Mouse (Mus musculus): ENCODE measurements around the gene Nox4. TPM values are rescaled to one million over a fixed set of nuclear protein-coding genes. Genes with fewer than 3 reads are reported as not detected.
A peak's percentile ranks its signal among the peaks of the same experiment; 100 is the strongest.

The Nox4 gene
- total RNA-seq (2021): 1 to 10 TPM in 1 of 2 experiments, under 1 TPM in 1; 0.86 to 1.7 TPM
- long read RNA-seq, experiment 1: 0 reads
- long read RNA-seq, experiment 2: 0 reads

DNA sequence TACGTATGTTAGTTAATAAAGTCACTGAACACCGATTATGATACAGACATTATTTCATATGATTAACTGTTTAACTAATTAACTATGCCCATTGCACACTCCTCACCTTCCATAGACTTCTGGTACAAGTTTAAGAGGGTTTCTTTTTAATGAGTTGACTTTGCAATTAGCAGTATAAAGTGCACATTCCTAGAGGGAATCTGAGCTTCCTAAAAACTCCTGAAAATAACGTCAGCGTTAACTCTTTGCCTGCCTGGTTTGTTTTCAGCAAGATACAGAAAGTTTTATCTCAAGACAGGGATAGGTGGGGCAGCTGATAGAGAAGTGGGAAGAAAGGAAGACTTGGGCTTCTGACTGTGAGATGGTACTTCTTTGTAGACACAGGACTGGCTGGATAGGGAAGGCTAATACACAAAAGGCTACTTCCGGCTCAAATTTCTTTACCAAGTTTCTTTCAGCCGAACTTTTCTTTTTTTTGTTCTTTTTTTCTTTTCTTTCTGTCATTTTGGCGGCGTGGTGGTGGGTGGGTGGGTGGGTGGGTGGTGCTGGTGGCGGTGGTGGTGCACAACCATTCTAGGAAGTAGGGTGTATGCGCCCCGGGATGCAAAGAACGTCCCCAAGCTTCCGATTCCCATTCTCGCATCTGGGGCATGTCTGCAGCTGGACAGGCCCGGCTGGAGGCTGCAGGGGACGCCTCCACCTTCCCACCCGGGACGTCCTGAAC lies at the start of gene Nox4:
Nox4 (plus strand) TSS at position 241 of the 724 bp plus-strand sequence.
- no peak for DNase-seq (ENCODE audit: low spot score in 2 of 2)

DNA sequence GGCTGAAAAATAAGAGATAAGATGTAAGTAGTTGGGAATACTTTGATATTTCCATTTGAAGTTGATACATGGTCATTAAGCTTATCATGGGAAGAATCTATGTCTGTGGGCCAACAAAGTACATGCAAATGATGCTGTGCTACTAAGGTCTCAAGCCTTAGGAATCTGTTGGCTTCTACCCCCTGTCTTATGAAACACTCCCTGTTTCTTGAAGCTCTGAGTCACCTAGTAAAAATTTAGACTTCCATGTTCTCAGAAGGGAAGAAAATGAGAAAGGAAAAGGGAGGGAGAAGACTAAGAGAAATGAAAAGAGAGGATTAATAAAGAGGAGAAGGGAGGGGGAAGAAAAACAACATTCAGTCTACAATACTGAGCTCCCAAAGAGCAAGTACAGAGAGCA lies 41.1 kb upstream of the Nox4 start:
- DNase-seq (ENCODE audit: low spot score in 2 of 2): no peak

DNA sequence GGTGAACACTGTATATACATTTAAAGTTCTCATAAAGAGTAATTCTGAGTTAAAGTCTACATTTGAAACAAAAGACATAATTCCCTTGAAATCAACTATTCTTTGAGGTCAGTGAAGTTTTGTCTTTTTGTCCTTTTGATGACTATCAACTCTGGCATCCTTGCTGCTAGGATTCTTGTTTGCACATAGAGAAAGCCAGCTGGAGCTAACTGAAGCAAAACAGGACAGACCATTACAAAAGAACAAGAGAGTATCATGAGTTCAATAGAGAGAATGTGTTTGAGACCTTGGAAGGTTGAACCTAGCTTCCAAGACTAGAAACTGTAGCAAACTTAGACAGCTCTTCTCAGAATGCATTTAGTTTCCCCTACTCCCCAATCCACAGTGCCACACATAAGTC lies 24.2 kb upstream of the Nox4 start:
- DNase-seq (ENCODE audit: low spot score in 2 of 2): no peak

DNA sequence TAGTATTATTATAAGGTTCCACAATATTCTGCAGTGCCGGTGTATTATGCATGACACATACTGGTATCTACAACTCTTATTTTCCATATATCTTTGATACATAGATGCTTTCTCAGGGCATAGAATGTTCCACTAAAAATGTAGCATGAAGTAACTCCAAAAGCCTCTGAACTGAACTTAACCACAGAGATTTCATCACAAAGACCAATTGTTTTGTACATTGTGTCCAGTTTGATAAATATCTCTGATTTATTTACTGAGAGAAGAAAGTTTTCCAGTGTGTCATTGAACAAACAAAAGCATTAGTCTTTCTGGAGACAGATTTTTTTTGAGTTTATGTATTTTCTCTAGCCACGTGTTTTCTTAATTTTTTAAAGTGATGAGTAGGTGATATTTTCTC lies 23.1 kb upstream of the Nox4 start:
- no peak for DNase-seq (ENCODE audit: low spot score in 2 of 2)

DNA sequence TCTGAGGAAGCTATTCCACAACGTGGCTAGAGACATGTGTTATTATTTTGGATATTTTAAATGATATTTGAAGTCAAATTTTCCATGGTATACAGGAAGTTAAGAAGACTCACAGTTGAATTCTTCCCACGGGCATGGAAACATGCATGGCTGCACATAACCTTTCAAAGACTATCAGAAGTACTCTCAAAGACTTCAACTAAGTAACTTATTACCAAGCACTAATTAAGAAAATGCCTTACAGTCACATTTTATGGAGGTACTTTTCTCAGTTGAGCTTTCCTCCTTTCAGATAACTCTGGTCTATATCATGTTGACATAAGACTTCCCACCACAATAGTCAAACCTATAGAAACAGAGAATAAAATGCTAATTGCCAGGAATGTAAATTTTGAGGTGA lies 20.3 kb upstream of the Nox4 start:
- no peak for DNase-seq (ENCODE audit: low spot score in 2 of 2)

DNA sequence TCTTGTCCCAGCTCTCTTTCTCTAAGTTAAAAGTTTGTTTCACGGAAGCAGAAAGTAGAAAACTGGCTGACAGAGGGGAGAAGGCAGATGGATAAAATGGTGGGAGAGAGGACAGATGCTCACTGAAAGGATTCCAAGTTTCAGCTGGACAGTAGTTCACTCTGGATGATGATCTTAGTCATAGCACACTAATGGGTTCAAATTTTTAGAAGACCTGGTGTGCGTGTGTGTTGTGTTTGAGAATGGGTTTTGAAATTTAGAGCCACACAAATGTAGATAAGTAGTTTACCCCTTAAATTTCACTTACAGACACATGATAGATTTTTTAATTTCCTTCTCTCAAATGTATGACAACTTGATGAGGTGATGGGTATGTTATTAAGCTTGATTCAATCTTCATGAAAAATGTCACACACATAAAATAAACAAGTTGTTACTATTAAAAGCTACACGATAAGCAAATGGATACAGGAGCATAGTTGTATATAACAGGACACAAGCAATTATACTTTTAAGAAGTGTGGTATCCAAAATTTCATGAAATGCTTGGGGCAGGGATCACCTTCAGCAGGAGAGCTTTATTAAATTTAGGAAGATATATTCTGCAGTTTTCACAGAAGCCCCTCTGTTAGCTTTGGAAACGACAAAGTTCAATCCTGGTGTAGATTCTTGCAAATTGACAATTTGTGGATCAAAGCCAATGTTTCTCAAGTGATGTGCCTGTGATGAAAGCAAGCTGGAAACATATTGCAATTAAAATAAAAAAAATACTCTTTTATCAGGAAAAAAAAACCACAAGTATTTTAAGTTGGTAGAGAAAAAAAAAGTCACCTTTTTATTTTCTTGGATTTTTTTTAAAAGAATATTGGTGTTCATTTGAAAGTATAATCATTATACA lies 18.6 kb upstream of the Nox4 start:
- no peak for DNase-seq (ENCODE audit: low spot score in 2 of 2)

DNA sequence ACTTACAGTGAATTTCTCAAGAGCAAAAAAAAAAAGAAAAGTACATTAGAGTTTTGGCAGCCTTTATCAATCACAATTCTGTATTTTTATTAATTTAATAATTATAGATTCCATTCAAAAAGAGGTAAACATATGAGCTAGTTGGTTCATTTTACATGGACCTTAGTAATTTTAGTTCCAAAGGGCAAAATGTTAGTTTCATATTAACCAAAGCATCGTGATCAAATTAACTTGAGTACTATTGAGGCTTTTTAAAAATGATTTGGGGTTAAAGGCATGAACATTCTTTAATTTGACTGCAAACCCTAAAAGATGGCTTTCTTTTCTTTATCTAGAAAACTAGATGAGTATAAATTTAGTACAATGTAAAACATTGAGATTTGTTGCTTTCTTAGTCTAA lies 16.4 kb upstream of the Nox4 start:
- DNase-seq (ENCODE audit: low spot score in 2 of 2): no peak

DNA sequence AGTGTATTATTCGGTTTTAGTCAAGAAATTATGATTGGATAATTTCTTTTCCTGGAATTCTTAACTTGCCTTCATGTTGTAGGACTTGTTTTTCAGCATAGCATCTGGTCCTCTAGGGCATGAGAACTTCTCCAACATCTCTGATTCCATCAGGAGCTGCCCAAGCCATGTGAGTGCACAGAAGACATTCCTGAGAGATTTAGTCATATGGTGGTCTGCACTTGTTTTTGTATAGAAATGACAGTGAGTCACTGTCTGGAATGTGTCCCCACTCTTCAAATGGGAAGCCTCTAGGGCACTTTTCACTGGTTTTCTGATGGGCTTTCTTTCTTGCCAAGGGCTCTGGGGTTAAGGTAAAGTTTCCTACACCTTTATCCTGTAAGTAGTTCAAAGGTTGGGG lies 4.8 kb upstream of the Nox4 start:
- no peak for DNase-seq (ENCODE audit: low spot score in 2 of 2)

DNA sequence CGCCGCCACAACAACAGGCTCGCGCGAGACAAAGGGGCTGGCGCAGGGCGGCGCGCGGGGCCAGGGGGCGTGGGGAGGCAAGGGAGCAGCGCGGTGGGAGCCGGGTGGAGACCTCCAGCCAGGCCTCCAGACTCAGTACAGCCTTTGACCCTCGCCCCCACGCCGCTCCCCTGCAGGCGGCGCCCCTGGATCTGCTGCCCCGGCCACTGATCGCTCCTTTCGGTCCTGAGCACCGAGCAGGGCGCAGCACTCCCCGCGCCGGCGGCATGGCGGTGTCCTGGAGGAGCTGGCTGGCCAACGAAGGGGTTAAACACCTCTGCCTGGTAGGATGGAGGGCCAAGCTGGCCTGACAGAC lies 661 bp downstream of the Nox4 start:
- DNase-seq (ENCODE audit: low spot score in 2 of 2): peak in 1 of 2 experiments; percentile 18

DNA sequence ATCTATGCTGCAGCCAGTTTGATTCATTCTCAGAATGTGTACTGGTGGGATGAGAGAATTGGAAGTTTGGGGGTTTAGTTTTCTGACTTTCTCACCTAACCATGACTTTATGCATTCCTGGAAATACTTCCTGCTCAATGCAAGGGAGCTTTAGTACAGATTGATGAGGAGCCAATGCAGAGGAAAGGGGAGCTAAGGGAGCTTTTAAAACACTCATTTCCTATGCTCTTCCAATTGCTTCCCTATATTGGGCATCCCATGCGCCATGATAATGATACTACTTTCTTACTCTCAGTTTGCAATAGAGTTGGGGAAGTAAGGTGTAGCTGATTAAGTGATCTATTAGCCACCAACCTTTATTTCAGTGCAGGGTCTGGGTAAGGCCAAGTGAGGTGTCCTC lies 1.0 kb downstream of the Nox4 start:
- DNase-seq (ENCODE audit: low spot score in 2 of 2): no peak

DNA sequence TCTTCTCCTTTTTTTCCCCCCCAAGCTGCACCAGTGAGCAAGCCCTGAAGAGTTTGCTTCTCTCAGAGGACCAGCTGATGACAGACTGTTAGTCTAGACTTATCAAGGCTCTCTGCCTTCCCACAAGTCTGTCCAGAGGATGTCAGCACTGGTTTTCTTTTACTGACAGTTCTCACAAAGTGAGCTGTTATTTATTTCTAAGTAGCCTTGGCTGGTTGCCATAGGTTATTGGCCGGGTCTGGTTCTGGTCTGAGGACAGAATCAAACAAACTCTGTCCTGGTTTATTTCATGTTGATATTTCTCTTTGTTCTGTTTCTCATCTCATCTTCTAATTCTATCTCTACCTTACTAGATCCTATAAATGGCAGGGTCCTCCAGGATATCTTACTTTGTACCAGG lies 2.0 kb downstream of the Nox4 start:
- DNase-seq (ENCODE audit: low spot score in 2 of 2): no peak

DNA sequence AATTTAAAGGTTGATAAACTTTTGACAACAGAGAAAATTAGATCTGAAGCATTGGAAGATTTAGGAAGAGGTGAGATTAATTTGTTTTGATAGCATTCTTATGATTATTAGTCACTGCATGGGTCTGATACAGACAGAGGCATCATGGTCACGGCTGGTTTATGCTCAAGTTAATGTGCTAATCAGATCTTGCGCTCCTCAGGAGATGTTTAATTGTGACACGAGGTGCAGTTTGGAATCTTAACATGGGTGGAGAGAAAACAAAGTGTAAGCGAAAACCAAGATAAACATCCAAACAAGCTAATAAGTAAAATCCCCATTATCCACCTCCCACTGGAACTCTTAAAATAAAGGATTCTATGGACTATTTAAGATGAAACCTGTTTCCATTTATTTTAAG lies 6.2 kb downstream of the Nox4 start:
- DNase-seq (ENCODE audit: low spot score in 2 of 2): no peak

DNA sequence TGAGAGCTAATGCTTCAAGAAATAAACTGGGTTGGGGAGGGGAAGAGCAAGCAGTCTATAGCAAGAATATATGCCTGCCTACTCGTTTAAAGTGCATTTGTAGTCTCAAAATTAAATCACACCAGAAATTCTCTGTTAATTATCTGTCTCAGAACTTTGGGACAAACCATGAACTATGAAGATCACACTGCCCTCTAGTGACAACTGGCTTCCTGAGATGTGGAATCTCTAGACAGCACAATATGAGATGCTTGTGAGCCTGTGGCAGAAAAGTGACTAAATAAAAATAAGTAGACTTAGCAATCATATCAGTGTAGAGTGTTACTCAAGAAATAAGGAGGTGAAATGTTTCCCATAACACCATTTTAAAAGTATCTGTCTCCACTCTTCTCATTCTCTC lies 31.3 kb downstream of the Nox4 start:
- DNase-seq (ENCODE audit: low spot score in 2 of 2): no peak

DNA sequence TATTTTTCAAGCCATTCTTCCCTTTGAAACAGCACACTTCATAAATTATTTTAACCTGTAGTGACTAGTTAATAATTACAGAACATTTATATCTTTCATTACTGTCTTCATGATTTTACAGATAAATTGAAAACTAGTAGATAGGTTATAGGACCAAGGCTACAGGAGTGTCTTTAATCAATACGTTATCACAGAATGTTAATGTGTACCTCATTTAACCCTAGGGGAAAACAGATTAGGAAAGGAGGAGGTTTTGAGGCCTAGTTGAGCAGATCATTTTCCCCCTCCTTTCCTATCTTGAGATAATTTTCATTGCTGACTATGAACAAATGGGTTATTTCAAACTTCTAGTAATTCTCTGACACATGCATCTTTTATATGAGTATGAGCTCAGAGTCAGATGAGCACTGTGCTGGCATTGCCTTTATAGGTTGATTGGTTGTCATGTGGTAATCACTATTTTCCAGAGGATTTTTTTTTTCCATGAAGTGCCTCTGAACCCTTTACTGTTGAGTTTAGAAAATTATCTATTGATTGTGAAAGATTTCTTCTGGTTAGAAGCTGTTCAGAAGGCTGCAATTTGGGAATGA lies 57.9 kb downstream of the Nox4 start:
- no peak for DNase-seq (ENCODE audit: low spot score in 2 of 2)

DNA sequence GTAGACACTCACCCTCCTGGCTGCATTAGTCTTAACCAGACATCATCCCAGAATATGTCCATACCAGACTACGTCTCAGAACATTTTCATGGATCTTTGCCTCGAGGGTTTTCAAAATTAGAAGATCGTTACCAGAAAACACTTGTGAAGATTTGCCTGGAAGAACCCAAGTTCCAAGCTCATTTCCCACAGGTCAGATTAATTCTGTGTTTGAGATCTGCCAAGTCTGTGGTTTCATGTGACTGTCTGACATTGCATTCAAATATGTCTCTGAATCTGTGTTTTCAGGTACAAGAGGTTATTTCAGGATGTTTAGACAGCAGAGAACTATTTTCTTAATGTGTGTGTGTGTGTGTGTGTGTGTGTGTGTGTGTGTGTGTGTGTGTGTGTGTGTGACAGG lies 75.7 kb downstream of the Nox4 start:
- no peak for DNase-seq (ENCODE audit: low spot score in 2 of 2)

DNA sequence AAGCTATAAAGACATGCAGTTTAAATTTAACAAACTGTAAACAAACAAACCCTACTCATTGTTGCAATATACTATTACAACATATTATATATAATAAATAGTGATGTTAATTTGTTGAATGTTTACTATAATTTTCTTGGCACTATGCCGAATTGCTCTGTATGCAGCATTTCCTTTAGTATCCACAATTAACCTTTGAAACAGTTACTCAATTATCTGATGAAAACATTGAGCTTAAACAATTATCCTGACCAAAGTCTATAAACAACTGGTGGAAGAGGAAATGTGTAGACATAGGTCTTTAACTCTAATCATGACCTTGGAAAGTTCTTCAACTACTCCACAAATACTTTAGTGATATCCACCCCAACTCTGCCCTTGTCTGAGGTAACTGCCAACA lies 76.2 kb downstream of the Nox4 start:
- no peak for DNase-seq (ENCODE audit: low spot score in 2 of 2)

DNA sequence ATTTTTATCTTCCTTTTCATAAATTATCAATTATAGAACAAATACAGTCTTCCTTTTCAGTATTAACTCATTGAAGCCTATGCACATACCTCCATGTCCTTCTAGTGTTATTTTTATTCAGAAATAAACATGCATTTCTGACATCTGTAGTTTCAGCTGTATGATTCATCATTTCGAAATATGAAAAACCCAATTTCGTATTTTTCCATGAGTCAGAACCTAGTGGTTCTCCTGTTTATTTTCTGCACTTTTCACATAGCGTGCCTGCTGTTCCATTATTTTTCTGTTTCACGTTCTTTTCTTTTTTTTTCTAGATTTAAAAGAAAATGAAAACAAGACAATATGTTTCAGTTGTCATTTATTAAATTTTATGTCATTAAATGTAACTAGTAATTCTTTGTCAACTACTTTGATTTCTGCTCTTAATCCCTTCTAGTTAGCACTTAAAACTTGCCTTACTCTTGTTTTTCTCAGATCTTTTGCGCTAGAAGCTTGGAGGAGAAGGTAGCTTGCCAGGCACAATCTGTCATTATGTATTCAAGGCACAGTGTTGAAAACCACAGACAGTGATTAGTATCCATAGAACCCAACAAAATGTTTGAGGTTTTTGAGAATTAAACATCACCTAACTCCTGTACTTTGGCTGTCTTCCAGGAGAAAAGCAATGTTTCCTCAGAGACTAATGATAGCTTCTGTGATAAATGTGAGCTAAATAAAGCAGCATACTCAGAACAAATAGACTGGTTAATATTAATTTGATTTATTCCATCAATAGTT lies 85.1 kb downstream of the Nox4 start:
- DNase-seq (ENCODE audit: low spot score in 2 of 2): no peak

DNA sequence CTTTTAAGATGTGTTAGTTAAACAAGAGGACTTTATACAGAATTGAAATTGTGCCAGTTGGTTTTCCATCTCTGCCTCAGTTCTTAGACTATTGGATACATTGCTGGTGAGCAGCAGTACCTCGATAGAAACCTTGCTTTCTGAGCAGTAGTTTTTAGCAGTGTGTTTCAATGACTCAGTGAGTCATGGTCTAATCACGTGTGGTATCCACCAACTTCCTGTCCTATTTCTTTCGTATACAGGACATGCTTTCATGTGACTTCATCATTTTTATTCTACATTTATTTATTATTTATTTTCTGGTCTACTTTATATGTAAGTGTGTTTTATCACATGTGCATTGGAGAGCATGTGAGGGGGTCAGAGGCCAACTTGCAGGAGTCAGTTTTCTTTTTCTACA lies 99.7 kb downstream of the Nox4 start:
- no peak for DNase-seq (ENCODE audit: low spot score in 2 of 2)

DNA sequence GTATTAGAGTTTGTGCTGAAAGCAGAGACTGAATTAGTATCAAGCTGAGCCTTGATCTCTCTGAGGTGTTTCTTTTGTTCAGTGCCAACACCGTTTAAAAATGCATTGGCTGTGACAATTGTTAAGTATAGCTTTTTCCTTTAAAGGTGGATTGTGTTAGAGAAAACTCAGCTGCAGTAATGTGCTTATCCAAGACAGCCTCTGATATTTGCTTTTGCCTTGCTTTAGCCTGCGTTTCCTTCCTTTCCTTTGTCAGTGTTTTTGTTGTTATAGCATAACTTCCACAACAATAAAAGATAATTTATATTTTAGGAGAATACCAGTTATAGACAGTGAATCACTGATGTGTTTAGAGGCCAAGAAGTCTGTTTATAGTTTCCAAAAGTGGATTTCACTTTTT lies 106.9 kb downstream of the Nox4 start:
- no peak for DNase-seq (ENCODE audit: low spot score in 2 of 2)

DNA sequence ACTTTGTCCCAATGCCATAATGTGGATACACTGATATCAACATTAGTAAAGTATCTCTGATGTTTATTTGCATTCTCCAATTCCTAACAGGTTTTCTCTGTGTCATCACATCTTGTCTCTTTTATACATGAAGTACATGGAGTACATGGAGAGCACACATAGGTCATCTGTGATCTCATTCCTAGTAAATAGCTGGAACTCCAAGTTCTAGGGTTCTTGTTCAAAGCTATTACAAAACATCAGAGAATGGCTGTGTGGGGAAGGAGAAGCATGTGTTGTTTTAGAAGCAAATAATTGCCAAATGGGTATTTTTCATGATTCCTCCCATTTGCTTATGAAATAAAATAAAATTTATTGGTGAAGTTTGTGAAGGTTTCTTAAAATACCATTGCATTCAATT lies 121.9 kb downstream of the Nox4 start:
- DNase-seq (ENCODE audit: low spot score in 2 of 2): no peak

DNA sequence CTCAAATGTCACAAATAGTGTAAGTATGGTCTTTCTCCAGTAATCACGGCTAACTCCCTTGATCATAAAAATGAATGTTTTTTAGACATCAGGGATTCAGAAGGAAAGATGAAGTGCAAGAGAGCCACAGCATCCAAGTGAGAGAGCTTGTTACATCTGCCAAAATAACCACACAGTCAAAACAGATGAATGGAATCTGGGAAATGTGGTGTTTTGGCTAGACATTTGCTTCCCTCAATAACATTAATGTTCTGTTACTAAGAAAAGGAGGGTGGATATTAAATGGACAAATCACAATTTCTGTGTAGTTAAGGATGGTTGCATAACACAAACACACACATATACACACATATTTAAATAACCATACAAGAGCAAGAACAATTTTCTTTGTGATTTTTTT lies 123.2 kb downstream of the Nox4 start:
- DNase-seq (ENCODE audit: low spot score in 2 of 2): no peak

Data from adrenal gland, adult 18-20 months (tissue).